Mouse (Mus musculus): Measurements from ENCODE around the gene Pacsin2. TPM values are rescaled to one million over a fixed set of nuclear protein-coding genes. Genes with fewer than 3 reads are reported as not detected.
A peak's percentile ranks its signal among the peaks of the same experiment; 100 is the strongest.
"Not testable (repeated sequence)": the region's sequence is repeated elsewhere in the genome, so short reads cannot be mapped to it uniquely, and the experiment has no call there.

Gene Pacsin2
- polyA plus RNA-seq, 1 experiment from 2014 or later = 26.9 TPM

DNA sequence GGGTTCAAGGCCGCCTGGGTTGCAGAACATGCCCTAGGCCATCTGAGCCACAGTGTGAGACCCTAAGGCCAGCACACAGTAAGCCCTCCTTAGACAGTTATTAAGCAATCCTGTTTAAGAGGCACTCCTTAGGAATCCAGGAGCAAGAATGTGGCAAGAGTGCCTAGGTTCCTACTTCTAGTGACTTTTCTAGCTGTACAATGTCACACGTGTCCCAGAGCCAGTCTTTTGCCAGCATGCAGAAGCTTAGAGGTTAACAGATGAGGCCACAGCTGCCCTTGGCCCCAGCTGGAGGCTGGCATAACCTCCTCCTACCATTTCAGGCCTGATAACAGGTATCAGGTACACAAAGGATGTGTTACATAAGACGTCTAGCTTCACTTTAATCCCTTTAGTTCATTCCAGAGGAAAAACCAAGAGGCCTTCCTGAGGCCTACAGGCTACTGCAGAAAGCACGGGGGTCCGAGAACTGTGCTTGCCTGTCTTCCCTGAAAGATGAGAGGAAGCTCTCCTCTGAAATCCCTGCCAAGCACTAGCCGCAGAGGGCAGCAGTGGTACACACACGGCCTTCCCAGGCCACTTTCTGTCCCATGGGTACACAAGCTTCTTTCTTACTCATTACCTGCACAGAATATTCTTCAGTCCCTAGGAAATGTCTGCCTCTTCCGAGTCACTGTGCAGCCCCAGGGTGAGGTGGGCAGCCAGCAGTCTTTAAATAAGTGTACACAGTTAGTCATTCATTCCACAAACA lies 55.5 kb downstream of the Pacsin2 start:
- Histone ChIP-seq H3K9me3 (ENCODE audit: control insufficient read depth, low read length) (no peaks in the 10 kb centered on the region), H3K36me3 (ENCODE audit: control insufficient read depth, insufficient read depth, low read length) (no peaks in the 10 kb centered on the region), H3K27ac (ENCODE audit: low read depth, low read length) (0 out of 2 replicates have a peak overlapping the region, but pooled peaks have one; percentile 6), H3K4me2 (ENCODE audit: low read length) (no peak overlapping the region), H3K4me3 (ENCODE audit: low read length) (no peak overlapping the region), H3K9ac (ENCODE audit: low read depth, low read length) (no peak overlapping the region), H3K4me1 (ENCODE audit: control insufficient read depth, insufficient read depth, low read depth, low read length) (no peaks in the 10 kb centered on the region), H3K27me3 (replicated peaks; ENCODE audit: control insufficient read depth, insufficient read depth, low read length) (no peaks in the 10 kb centered on the region)
- WGBS = 76% methylated on average over 8 of the region's 8 CpGs
- no peak for ATAC-seq

DNA sequence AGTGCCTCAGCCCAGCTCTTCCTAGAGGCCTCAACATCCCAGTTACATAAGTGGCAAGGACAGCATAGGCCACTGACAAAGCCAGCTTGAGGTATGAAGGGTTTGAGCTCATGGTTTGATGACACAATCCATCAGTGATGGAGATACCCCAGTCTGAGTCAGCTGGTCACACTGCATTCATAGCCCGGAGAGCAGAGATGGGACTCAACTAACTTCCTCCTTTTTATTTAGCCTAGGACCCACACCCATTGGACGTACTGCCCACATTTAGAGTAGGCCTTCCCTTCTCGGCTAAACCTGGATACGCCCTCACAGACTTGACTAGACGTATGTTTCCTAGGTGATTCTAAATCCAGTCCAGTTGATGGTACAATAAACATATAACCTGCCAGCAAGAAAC lies 56.2 kb downstream of the Pacsin2 start:
- no peak overlapping the region for H3K4me2 ChIP-seq (ENCODE audit: low read length)
- WGBS = 85% methylated on average over 5 of the region's 5 CpGs
- no peak overlapping the region for H3K27ac ChIP-seq (ENCODE audit: low read depth, low read length)
- H3K4me1 ChIP-seq (ENCODE audit: control insufficient read depth, insufficient read depth, low read depth, low read length) = no peaks in the 10 kb centered on the region
- no peaks in the 10 kb centered on the region for H3K27me3 ChIP-seq (replicated peaks; ENCODE audit: control insufficient read depth, insufficient read depth, low read length)
- no peak overlapping the region for H3K4me3 ChIP-seq (ENCODE audit: low read length)
- ATAC-seq = no peak
- H3K36me3 ChIP-seq (ENCODE audit: control insufficient read depth, insufficient read depth, low read length) = no peaks in the 10 kb centered on the region
- H3K9me3 ChIP-seq (ENCODE audit: control insufficient read depth, low read length) = no peaks in the 10 kb centered on the region
- H3K9ac ChIP-seq (ENCODE audit: low read depth, low read length) = no peak overlapping the region

DNA sequence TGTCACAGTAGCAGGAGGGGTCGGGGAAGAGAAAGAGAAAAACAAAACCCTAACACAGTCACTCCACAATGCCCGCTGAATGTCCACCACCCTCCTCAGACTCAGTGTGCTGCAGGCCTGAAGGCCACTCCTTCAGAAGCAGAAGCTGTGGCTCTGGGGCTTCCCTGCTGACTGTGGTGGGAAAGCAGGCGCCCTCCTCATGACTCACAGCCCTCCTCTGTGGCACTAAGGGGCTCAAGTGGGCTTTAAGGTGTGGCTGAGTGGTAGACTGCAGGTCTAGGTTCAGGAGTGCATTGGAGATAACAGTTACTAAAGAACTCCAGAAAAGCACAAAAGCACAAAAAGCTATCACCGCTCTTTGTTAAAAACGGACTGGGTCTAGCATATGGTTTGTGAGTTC lies 56.9 kb downstream of the Pacsin2 start:
- ATAC-seq = no peak
- H3K27me3 ChIP-seq (replicated peaks; ENCODE audit: control insufficient read depth, insufficient read depth, low read length) = no peaks in the 10 kb centered on the region
- 78% methylated on average over 5 of the region's 5 CpGs for WGBS
- no peaks in the 10 kb centered on the region for H3K9me3 ChIP-seq (ENCODE audit: control insufficient read depth, low read length)
- no peak overlapping the region for H3K4me2 ChIP-seq (ENCODE audit: low read length)
- H3K4me3 ChIP-seq (ENCODE audit: low read length) = no peak overlapping the region
- no peak overlapping the region for H3K9ac ChIP-seq (ENCODE audit: low read depth, low read length)
- H3K36me3 ChIP-seq (ENCODE audit: control insufficient read depth, insufficient read depth, low read length) = no peaks in the 10 kb centered on the region
- H3K4me1 ChIP-seq (ENCODE audit: control insufficient read depth, insufficient read depth, low read depth, low read length) = no peaks in the 10 kb centered on the region
- H3K27ac ChIP-seq (ENCODE audit: low read depth, low read length) = no peak overlapping the region

DNA sequence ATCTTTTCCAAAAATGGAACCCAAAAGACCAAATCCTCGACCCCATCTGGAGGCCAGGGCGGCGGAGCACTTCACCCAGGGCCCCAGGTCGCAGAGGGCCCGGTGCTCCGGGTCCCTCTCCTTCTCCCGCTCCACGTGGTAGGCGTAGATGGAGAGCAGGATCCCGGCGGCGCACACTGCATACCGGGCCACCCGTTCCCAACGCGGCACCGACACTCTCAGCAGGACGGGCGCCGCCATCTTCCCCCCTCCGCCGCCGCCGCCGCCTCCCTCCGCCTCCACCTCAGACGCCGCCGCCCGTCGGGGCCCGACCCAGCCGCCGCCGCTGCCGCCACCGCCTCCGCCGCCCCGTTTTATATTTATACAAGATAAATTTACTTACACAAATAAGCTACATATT lies 58.5 kb downstream of the Pacsin2 start:
- not testable (repeated sequence) for H3K4me1 ChIP-seq (ENCODE audit: control insufficient read depth, insufficient read depth, low read depth, low read length); H3K27ac ChIP-seq (ENCODE audit: low read depth, low read length); H3K36me3 ChIP-seq (ENCODE audit: control insufficient read depth, insufficient read depth, low read length); H3K4me3 ChIP-seq (ENCODE audit: low read length); H3K27me3 ChIP-seq (replicated peaks; ENCODE audit: control insufficient read depth, insufficient read depth, low read length); H3K9ac ChIP-seq (ENCODE audit: low read depth, low read length); H3K4me2 ChIP-seq (ENCODE audit: low read length); ATAC-seq; H3K9me3 ChIP-seq (ENCODE audit: control insufficient read depth, low read length)
- WGBS = 84% methylated on average over 16 of the region's 40 CpGs

DNA sequence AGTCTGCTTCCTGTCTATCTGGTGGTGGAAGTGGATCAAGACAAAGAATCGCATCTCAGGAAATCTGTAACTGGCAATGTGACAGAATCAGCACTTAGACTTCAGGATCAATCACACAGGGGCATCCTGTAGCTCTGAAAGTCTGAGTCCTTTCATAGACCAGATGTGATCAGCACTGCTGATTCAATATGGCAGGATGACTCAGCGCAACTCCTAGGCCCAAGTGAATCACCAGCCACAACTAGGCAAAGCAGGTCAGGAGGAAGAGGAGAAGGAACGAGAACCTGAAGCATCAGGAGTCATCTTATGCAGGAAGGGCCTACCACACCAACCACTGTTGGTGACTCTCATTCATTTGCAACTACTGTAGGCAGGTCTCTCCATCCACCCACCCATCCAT lies 60.4 kb downstream of the Pacsin2 start:
- Histone ChIP-seq H3K27me3 (replicated peaks; ENCODE audit: control insufficient read depth, insufficient read depth, low read length) (no peaks in the 10 kb centered on the region), H3K36me3 (ENCODE audit: control insufficient read depth, insufficient read depth, low read length) (no peaks in the 10 kb centered on the region), H3K9me3 (ENCODE audit: control insufficient read depth, low read length) (no peaks in the 10 kb centered on the region), H3K4me1 (ENCODE audit: control insufficient read depth, insufficient read depth, low read depth, low read length) (no peaks in the 10 kb centered on the region), H3K27ac (ENCODE audit: low read depth, low read length) (no peak overlapping the region), H3K4me2 (ENCODE audit: low read length) (no peak overlapping the region), H3K9ac (ENCODE audit: low read depth, low read length) (no peak overlapping the region), H3K4me3 (ENCODE audit: low read length) (no peak overlapping the region)
- 91% methylated on average over 3 of the region's 3 CpGs for WGBS
- ATAC-seq = no peak

DNA sequence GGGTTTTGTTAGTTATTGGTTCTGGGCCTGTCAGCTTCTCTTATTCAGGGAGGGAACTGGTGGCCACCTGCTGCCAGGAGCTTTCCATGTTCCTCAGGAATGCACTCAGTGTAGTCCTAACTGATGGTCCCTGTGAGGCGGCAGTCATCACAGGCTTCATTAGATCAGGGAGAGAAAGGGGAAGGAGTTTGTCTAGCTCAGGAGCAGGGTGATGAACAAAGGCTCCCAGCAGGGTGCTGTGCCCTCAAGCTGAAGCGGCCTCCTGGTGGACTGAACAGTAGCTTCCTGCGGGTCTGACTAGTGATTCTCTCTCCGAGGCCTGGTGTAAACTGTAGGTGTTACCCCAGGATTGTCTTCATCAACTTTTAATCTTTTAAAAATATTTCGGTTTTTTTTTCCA lies 61.4 kb downstream of the Pacsin2 start:
- Histone ChIP-seq H3K4me2 (ENCODE audit: low read length) (no peak overlapping the region), H3K27ac (ENCODE audit: low read depth, low read length) (no peak overlapping the region), H3K36me3 (ENCODE audit: control insufficient read depth, insufficient read depth, low read length) (no peaks in the 10 kb centered on the region), H3K4me1 (ENCODE audit: control insufficient read depth, insufficient read depth, low read depth, low read length) (no peaks in the 10 kb centered on the region), H3K9ac (ENCODE audit: low read depth, low read length) (no peak overlapping the region), H3K4me3 (ENCODE audit: low read length) (no peak overlapping the region), H3K27me3 (replicated peaks; ENCODE audit: control insufficient read depth, insufficient read depth, low read length) (no peaks in the 10 kb centered on the region), H3K9me3 (ENCODE audit: control insufficient read depth, low read length) (no peaks in the 10 kb centered on the region)
- no peak for ATAC-seq
- WGBS = 47% methylated on average over 5 of the region's 5 CpGs

DNA sequence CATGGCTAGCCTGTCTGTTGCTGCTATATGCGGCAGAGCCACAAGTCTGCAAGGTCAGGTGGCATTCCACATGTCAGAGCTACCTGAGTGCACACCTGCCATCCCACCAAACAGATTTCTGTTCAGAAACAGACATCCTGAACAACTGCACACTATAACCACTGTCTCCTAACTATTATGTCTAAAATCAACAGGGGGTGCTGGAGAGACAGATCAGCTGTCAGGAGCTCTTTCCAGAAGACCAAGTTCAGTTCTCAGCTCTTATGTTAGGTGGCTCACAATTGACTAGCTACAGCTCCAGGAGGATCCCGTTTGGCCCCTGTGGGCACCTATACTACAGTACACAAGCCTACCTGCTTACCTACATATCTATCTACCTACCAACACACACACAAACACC lies 71.7 kb downstream of the Pacsin2 start:
- Histone ChIP-seq H3K4me3 (ENCODE audit: low read length) (no peak overlapping the region), H3K4me2 (ENCODE audit: low read length) (no peak overlapping the region), H3K9me3 (ENCODE audit: control insufficient read depth, low read length) (no peaks in the 10 kb centered on the region), H3K36me3 (ENCODE audit: control insufficient read depth, insufficient read depth, low read length) (no peaks in the 10 kb centered on the region), H3K4me1 (ENCODE audit: control insufficient read depth, insufficient read depth, low read depth, low read length) (no peaks in the 10 kb centered on the region), H3K27me3 (replicated peaks; ENCODE audit: control insufficient read depth, insufficient read depth, low read length) (no peaks in the 10 kb centered on the region), H3K27ac (ENCODE audit: low read depth, low read length) (no peak overlapping the region), H3K9ac (ENCODE audit: low read depth, low read length) (no peak overlapping the region)
- ATAC-seq = no peak
- WGBS = 77% methylated on average over 2 of the region's 2 CpGs

DNA sequence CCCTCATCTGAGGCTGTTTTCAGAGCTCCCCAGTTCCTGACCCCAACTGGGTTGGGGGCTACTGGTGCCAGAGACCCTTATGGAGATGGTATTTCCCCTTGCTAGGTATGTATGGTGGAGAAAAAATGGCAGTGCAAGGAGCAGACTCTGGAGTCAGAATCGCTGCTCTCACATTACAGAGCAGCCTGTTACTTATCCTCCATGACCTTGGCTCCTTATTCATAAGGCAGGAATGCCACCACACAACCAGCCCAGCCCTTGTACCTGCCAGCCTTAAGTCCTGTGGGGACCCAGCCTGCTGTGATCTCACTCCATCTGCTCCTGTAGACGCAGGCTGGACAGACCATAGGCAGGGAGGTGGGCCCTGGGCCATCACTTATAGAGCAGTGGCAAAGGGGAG lies 76.5 kb downstream of the Pacsin2 start:
- H3K4me2 ChIP-seq (ENCODE audit: low read length) = no peak overlapping the region
- H3K4me3 ChIP-seq (ENCODE audit: low read length) = no peak overlapping the region
- H3K4me1 ChIP-seq (ENCODE audit: control insufficient read depth, insufficient read depth, low read depth, low read length) = no peaks in the 10 kb centered on the region
- 78% methylated on average over 2 of the region's 2 CpGs for WGBS
- no peak overlapping the region for H3K9ac ChIP-seq (ENCODE audit: low read depth, low read length)
- H3K36me3 ChIP-seq (ENCODE audit: control insufficient read depth, insufficient read depth, low read length) = no peaks in the 10 kb centered on the region
- H3K27ac ChIP-seq (ENCODE audit: low read depth, low read length) = no peak overlapping the region
- H3K27me3 ChIP-seq (replicated peaks; ENCODE audit: control insufficient read depth, insufficient read depth, low read length) = no peaks in the 10 kb centered on the region
- H3K9me3 ChIP-seq (ENCODE audit: control insufficient read depth, low read length) = no peaks in the 10 kb centered on the region
- no peak for ATAC-seq

DNA sequence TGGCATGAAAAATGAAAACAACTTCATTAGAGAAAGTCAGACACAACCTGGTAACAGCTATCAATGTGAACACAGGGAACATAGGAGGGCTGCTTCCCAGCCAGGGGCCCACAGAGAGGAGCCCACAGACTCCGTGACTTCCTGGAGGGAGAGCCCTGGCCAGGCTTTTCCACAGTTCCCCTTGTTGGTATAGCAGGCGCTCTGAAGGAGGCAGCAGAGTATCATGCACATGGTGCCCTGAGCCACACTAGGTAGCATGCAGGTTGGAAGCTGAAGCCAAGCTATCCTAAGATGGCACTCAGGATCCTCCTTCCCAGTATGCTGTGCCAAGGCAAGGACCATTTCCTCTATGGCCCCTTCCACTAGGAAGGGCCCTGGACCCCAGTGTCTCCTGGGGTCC lies 80.8 kb downstream of the Pacsin2 start:
- Histone ChIP-seq H3K4me3 (ENCODE audit: low read length) (no peak overlapping the region), H3K36me3 (ENCODE audit: control insufficient read depth, insufficient read depth, low read length) (no peaks in the 10 kb centered on the region), H3K27me3 (replicated peaks; ENCODE audit: control insufficient read depth, insufficient read depth, low read length) (no peaks in the 10 kb centered on the region), H3K27ac (ENCODE audit: low read depth, low read length) (no peak overlapping the region), H3K4me2 (ENCODE audit: low read length) (no peak overlapping the region), H3K9ac (ENCODE audit: low read depth, low read length) (no peak overlapping the region), H3K4me1 (ENCODE audit: control insufficient read depth, insufficient read depth, low read depth, low read length) (no peaks in the 10 kb centered on the region), H3K9me3 (ENCODE audit: control insufficient read depth, low read length) (no peaks in the 10 kb centered on the region)
- ATAC-seq = no peak
- 92% methylated on average over 2 of the region's 2 CpGs for WGBS
